ENCODE assay signal across 19 mouse cellular contexts in genomic region chr13:91719487-91719886, GRCm38 (mm10). TPM values are rescaled to one million over a fixed set of nuclear protein-coding genes. Genes with fewer than 3 reads are reported as not detected.
DNase-seq lines count a peak whose midpoint lies in the region; ATAC-seq lines count a peak whose summit lies in the region.
"Had no signal": no experiment of that assay in that cellular context is flagged by ENCODE, and none has a peak within 500 bp of the region (broad histone marks: within the 10 kb centered on the region; RNA-seq: fewer than 3 reads in every experiment).

No protein-coding gene starts in this region.

- no peaks in the 10 kb centered on the region for H3K27me3 ChIP-seq in limb, embryonic 11.5 days (ENCODE audit: control insufficient read depth, insufficient read depth, low read length)
- H3K27me3 ChIP-seq in limb, embryonic 10.5 days (ENCODE audit: low read depth, poor library complexity, severe bottlenecking): no peaks in the 10 kb centered on the region
- H3K27me3 ChIP-seq: embryonic facial prominence, embryonic 12.5 days; forebrain, embryonic 13.5 days; forebrain, embryonic 15.5 days had no signal

- no peaks in the 10 kb centered on the region for H3K4me1 ChIP-seq in limb, embryonic 11.5 days (ENCODE audit: control insufficient read depth, insufficient read depth, low read length)
- H3K4me1 ChIP-seq in limb, embryonic 10.5 days: no peaks in the 10 kb centered on the region
- H3K4me1 ChIP-seq: embryonic facial prominence, embryonic 10.5 days; embryonic facial prominence, embryonic 12.5 days; forebrain, embryonic 13.5 days; forebrain, embryonic 15.5 days had no signal

- WGBS in limb, embryonic 11.5 days: 91% methylated on average over 6 of the region's 6 CpGs
- 95% methylated on average over 6 of the region's 6 CpGs for WGBS in limb, embryonic 10.5 days

- no peak overlapping the region for H3K4me2 ChIP-seq in limb, embryonic 11.5 days (ENCODE audit: low read depth, severe bottlenecking)
- H3K4me2 ChIP-seq: embryonic facial prominence, embryonic 12.5 days; forebrain, embryonic 13.5 days; forebrain, embryonic 15.5 days had no signal

- peak; percentile 13 for DNase-seq in heart, adult 11 months
- DNase-seq in heart, adult 9 months (ENCODE audit: low spot score in 2 of 2): no peak
- DNase-seq in limb, embryonic 11.5 days (ENCODE audit: low spot score): peak; percentile 16
- DNase-seq in limb, embryonic 10.5 days (ENCODE audit: low spot score): no peak
- DNase-seq in brain, adult 2 months (ENCODE audit: low read depth, low spot score): peak; percentile 57
- DNase-seq in spleen, adult 12 weeks (ENCODE audit: low spot score): no peak
- DNase-seq: adrenal gland, adult 2 months; adrenal gland, postnatal 10 days; adrenal gland, postnatal 25 days; cerebellum, adult 11-12 months; cerebellum, adult 2 months; cerebellum, adult 9-10 months; cerebellum, postnatal 10 days; cerebellum, postnatal 25 days had no signal

- no peak for ATAC-seq in limb, embryonic 11.5 days (ENCODE audit: insufficient number of reproducible peaks, low FRiP score, low TSS enrichment, low read depth)
- ATAC-seq: forebrain, embryonic 13.5 days; forebrain, embryonic 15.5 days had no signal

- no peaks in the 10 kb centered on the region for H3K9me3 ChIP-seq in limb, embryonic 11.5 days (ENCODE audit: control insufficient read depth, low read length)
- no peaks in the 10 kb centered on the region for H3K9me3 ChIP-seq in limb, embryonic 10.5 days (replicated peaks)
- H3K9me3 ChIP-seq: embryonic facial prominence, embryonic 10.5 days; embryonic facial prominence, embryonic 12.5 days; forebrain, embryonic 13.5 days; forebrain, embryonic 15.5 days had no signal

- H3K4me3 ChIP-seq in limb, embryonic 11.5 days (ENCODE audit: low read depth, low read length): no peak overlapping the region
- H3K4me3 ChIP-seq in limb, embryonic 10.5 days: no peak overlapping the region
- H3K4me3 ChIP-seq: embryonic facial prominence, embryonic 10.5 days; embryonic facial prominence, embryonic 12.5 days; forebrain, embryonic 13.5 days; forebrain, embryonic 15.5 days had no signal

- H3K9ac ChIP-seq in limb, embryonic 11.5 days (ENCODE audit: low read length): no peak overlapping the region
- H3K9ac ChIP-seq: embryonic facial prominence, embryonic 12.5 days; forebrain, embryonic 13.5 days; forebrain, embryonic 15.5 days had no signal

- no peak overlapping the region for H3K27ac ChIP-seq in limb, embryonic 11.5 days (replicated peaks; ENCODE audit: low read depth, low read length)
- no peak overlapping the region for H3K27ac ChIP-seq in limb, embryonic 10.5 days
- H3K27ac ChIP-seq: embryonic facial prominence, embryonic 10.5 days; embryonic facial prominence, embryonic 12.5 days; forebrain, embryonic 13.5 days; forebrain, embryonic 15.5 days had no signal

- no peaks in the 10 kb centered on the region for H3K36me3 ChIP-seq in limb, embryonic 11.5 days (ENCODE audit: control insufficient read depth, insufficient read depth, low read length)
- no peaks in the 10 kb centered on the region for H3K36me3 ChIP-seq in limb, embryonic 10.5 days
- H3K36me3 ChIP-seq: embryonic facial prominence, embryonic 10.5 days; embryonic facial prominence, embryonic 12.5 days had no signal

RNA-seq across cellular contexts. Expression of gene Acot12, which starts 21.8 kb away (rescaled TPM):
- not detected in 2 replicates for polyA plus RNA-seq in limb, embryonic 11.5 days (2014; fragmentation: Nextera tagmentation; extraction: Ambion mirVana)
- polyA plus RNA-seq in limb, embryonic 10.5 days (2016; fragmentation: Nextera tagmentation; extraction: Ambion mirVana): not detected in 2 replicates
- polyA plus RNA-seq: adrenal gland, adult 2 months; embryonic facial prominence, embryonic 10.5 days; forebrain, embryonic 11.5 days; forebrain, embryonic 13.5 days; forebrain, embryonic 15.5 days had no signal

Comparison
In these comparisons a context has a peak if more than half of its experiments do, and no peak if none do; other contexts are left out.
1. DNase-seq: peak in heart, adult 11 months (single experiment), limb, embryonic 11.5 days (single experiment) and brain, adult 2 months (single experiment); none in heart, adult 9 months (0 of 2), limb, embryonic 10.5 days (single experiment) and spleen, adult 12 weeks (single experiment).